Mouse (Mus musculus) liver, embryonic 11.5 days (tissue): Measurements from ENCODE around the gene Ick. TPM values are rescaled to one million over a fixed set of nuclear protein-coding genes. Genes with fewer than 3 reads are reported as not detected.

Experiments
- polyA plus RNA-seq: library from polyadenylated mRNA; unstranded; fragments of >200 nt; fragmentation: Nextera tagmentation; extraction: Ambion mirVana; gene quantifications from 2 replicates; pipeline ENCODE4 v1.2.1, GENCODE M21; 2014

Ick gene
- polyA plus RNA-seq, 1 experiment from 2014 or later: 16.7 TPM

Other genes starting within 250 kb of the Ick start
- gene Elovl5, start 191.8 kb upstream of the Ick start, polyA plus RNA-seq: 54.1 and 56.0 TPM in 2 replicates
- not detected in 2 replicates for gene Gcm1, start 57.3 kb upstream of the Ick start, polyA plus RNA-seq
- gene Fbxo9, start 127 bp upstream of the Ick start, polyA plus RNA-seq: 56.1 and 56.6 TPM in 2 replicates
- gene Gsta4, start 73.6 kb downstream of the Ick start, polyA plus RNA-seq: 33.3 and 40.6 TPM in 2 replicates
- not detected in 2 replicates for gene Gsta1, start 121.5 kb downstream of the Ick start, polyA plus RNA-seq
- not detected in 2 replicates for gene Gm3776, start 147.9 kb downstream of the Ick start, polyA plus RNA-seq
- gene Gm10639, start 180.7 kb downstream of the Ick start, polyA plus RNA-seq: not detected in 2 replicates
- gene Omt2a, start 205.6 kb downstream of the Ick start, polyA plus RNA-seq: not detected in 2 replicates
- not detected in 2 replicates for gene Omt2b, start 218.4 kb downstream of the Ick start, polyA plus RNA-seq
- not detected in 2 replicates for gene Gsta2, start 246.6 kb downstream of the Ick start, polyA plus RNA-seq